Comparison of ENCODE assay signal across 10 mouse cellular contexts in the genomic region with DNA sequence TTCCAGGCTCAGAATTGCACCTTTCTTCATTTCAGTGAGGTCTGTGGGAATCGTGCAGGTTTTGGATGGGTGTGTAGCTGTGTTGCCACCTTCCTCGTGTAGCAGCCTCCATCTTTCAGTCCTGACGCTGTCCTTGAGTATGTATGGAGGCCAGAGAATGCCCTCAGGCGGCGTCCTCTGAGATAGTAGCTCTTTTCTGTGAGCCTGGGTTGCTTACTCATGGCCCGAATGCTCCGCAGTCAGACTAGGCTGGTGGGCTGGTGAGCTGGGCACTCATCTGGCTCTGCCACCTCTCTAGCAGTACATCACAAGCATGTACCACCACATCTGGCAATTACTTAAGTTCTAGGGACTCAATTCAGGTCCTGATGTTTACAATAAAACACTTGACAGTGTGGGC.
"Had no signal": no experiment of that assay in that cellular context is flagged by ENCODE, and none has a peak within 500 bp of the region (broad histone marks: within the 10 kb centered on the region; RNA-seq: fewer than 3 reads in every experiment).

No protein-coding gene starts in this region.

- H3K27me3 ChIP-seq: liver, embryonic 15.5 days; midbrain, embryonic 13.5 days; stomach, embryonic 15.5 days had no signal

- H3K36me3 ChIP-seq: liver, embryonic 15.5 days had no signal

- H3K9ac ChIP-seq: liver, embryonic 15.5 days; midbrain, embryonic 13.5 days; stomach, embryonic 15.5 days had no signal

- ATAC-seq: midbrain, embryonic 13.5 days had no signal

- H3K27ac ChIP-seq: left cerebral cortex, adult 2 months; limb, embryonic 10.5 days; liver, embryonic 15.5 days; midbrain, embryonic 13.5 days; stomach, embryonic 15.5 days had no signal

- H3K4me3 ChIP-seq: left cerebral cortex, adult 2 months; limb, embryonic 10.5 days; liver, embryonic 15.5 days; midbrain, embryonic 13.5 days; stomach, embryonic 15.5 days had no signal

- DNase-seq: kidney, postnatal 14 days; lung, adult 2 months; thymus, adult 2 months; thymus, postnatal 25 days had no signal

- H3K4me2 ChIP-seq: liver, embryonic 11.5 days; liver, embryonic 15.5 days; midbrain, embryonic 13.5 days; stomach, embryonic 15.5 days had no signal

- H3K4me1 ChIP-seq: limb, embryonic 10.5 days; liver, embryonic 15.5 days; midbrain, embryonic 13.5 days; stomach, embryonic 15.5 days had no signal

- H3K9me3 ChIP-seq: limb, embryonic 10.5 days; liver, embryonic 15.5 days; midbrain, embryonic 13.5 days; stomach, embryonic 15.5 days had no signal
